In the genomic region with DNA sequence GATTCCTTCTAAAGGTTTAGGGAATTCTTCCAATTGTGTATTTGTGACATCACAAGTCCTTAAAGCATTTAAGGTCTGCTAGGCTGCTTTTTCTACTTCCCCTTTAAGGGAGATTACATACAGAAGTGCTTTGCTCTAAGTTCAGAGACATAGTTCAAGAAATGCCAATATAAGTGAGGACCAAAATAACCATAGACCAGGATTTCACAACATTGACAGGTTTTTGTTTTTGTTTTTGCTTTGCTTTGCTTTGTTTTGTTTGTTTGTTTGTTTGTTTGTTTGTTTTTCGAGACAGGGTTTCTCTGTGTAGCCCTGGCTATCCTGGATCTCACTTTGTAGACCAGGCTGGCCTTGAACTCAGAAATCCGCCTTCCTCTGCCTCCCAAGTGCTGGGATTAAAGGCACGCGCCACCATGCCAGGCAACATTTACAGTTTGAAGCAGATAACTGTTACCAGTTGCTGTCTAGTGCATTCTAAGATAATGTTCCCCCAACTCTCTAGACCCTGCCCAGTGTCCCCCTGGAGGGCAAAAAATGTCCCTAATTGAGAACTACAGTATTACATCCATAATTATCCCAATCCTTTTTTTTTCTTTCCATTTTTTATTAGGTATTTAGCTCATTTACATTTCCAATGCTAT, we compare ENCODE assay signal across 6 mouse cellular contexts. TPM values are rescaled to one million over a fixed set of nuclear protein-coding genes. Genes with fewer than 3 reads are reported as not detected.
DNase-seq lines count a peak whose midpoint lies in the region; ATAC-seq and TF ChIP-seq lines count a peak whose summit lies in the region.
"Not testable (repeated sequence)": the region's sequence is repeated elsewhere in the genome, so short reads cannot be mapped to it uniquely, and the experiment has no call there.

No protein-coding gene starts in this region.

- peak; percentile 51 to 65 for TF ChIP-seq EP300 in MEL (IDR thresholded peaks at IDR 0.05; ENCODE audit: low read depth in 1 of 2, low read length in 2 of 2)

- not testable (repeated sequence) for TF ChIP-seq CTCF in MEL (IDR thresholded peaks at IDR 0.05 in 2 of 3, conservative IDR thresholded peaks at IDR 0.05 in 1 of 3; ENCODE audit: control insufficient read depth in 1 of 3, insufficient read depth in 1 of 3, low read depth in 2 of 3, low read length in 3 of 3, poor library complexity in 1 of 3, severe bottlenecking in 1 of 3); testis, adult 2 months (IDR thresholded peaks at IDR 0.05; ENCODE audit: control insufficient read depth, insufficient read depth, insufficient replicate concordance, low read depth, low read length)

- 37% methylated on average over 4 of the region's 4 CpGs for WGBS in liver, embryonic 12.5 days (ENCODE audit: insufficient replicate concordance)
- WGBS in liver, embryonic 15.5 days (ENCODE audit: insufficient replicate concordance) = 24% methylated on average over 4 of the region's 4 CpGs
- WGBS in macrophage (ENCODE audit: missing documents) = 91% methylated on average over 4 of the region's 4 CpGs

- H3K27ac ChIP-seq in MEL (ENCODE audit: control insufficient read depth, low read depth, low read length) (peak overlapping the region; percentile 91), macrophage (peak overlapping the region; percentile 48)
- H3K27ac ChIP-seq in liver, embryonic 12.5 days = peak overlapping the region; percentile 82
- peak overlapping the region; percentile 76 for H3K27ac ChIP-seq in liver, embryonic 15.5 days (replicated peaks)
- H3K27ac ChIP-seq in testis, adult 2 months (ENCODE audit: control insufficient read depth, insufficient read depth, low read depth, low read length) = not testable (repeated sequence)

- TF ChIP-seq RAD21 in MEL (IDR thresholded peaks at IDR 0.05; ENCODE audit: low read depth, low read length) = not testable (repeated sequence)

- 0 out of 2 replicates have a peak overlapping the region, but pooled peaks have one; percentile 27 for H3K4me2 ChIP-seq in liver, embryonic 12.5 days
- H3K4me2 ChIP-seq in liver, embryonic 15.5 days = not testable (repeated sequence)

- peak overlapping the region; percentile 67 for H3K9ac ChIP-seq in MEL (ENCODE audit: control insufficient read depth, low read depth, low read length, poor library complexity, severe bottlenecking)
- not testable (repeated sequence) for H3K9ac ChIP-seq in liver, embryonic 12.5 days; liver, embryonic 15.5 days

- DNase-seq in MEL (ENCODE audit: low read depth, low spot score) = peak; percentile 77
- DNase-seq in induced T-regulatory cell, adult 2 months (ENCODE audit: low read depth) = peak; percentile 15

- H3K9me3 ChIP-seq in MEL (replicated peaks; ENCODE audit: insufficient read depth, low read length); liver, embryonic 12.5 days (replicated peaks); liver, embryonic 15.5 days (replicated peaks): not testable (repeated sequence)

- H3K4me3 ChIP-seq in MEL (ENCODE audit: control insufficient read depth in 1 of 2, insufficient read depth in 1 of 2, low read depth in 2 of 2, low read length in 2 of 2) = peak overlapping the region; percentile 3 to 35; a peak in 1 of 4 replicates
- H3K4me3 ChIP-seq in liver, embryonic 12.5 days; liver, embryonic 15.5 days (replicated peaks); macrophage (ENCODE audit: inconsistent target): not testable (repeated sequence)
- peak overlapping the region; percentile 33 for H3K4me3 ChIP-seq in testis, adult 2 months (ENCODE audit: control insufficient read depth, low read depth, low read length)

- H3K79me2 ChIP-seq in MEL (ENCODE audit: control insufficient read depth, insufficient read depth, low read length, poor library complexity) = peaks cover 57% of the 10 kb centered on the region
- H3K79me2 ChIP-seq in macrophage (ENCODE audit: inconsistent target) = peaks cover 61% of the 10 kb centered on the region

- TF ChIP-seq POLR2A in MEL (IDR thresholded peaks at IDR 0.05; ENCODE audit: control insufficient read depth in 1 of 2, insufficient read depth in 1 of 2, low read depth in 1 of 2, low read length in 2 of 2, poor library complexity in 1 of 2); testis, adult 2 months (IDR thresholded peaks at IDR 0.05; ENCODE audit: control insufficient read depth, low read depth, low read length): not testable (repeated sequence)

- not testable (repeated sequence) for H3K27me3 ChIP-seq in MEL (ENCODE audit: control insufficient read depth in 1 of 2, insufficient read depth in 2 of 2, low read length in 2 of 2); liver, embryonic 12.5 days (replicated peaks); liver, embryonic 15.5 days; testis, adult 2 months (ENCODE audit: control insufficient read depth, insufficient read depth, low read length)

- ATAC-seq in liver, embryonic 12.5 days; liver, embryonic 15.5 days (ENCODE audit: insufficient read depth): not testable (repeated sequence)

- peaks cover 14 to 26% of the 10 kb centered on the region in 2 experiments for H3K4me1 ChIP-seq in MEL (ENCODE audit: control insufficient read depth in 1 of 2, insufficient read depth in 2 of 2, low read length in 2 of 2)
- H3K4me1 ChIP-seq in liver, embryonic 12.5 days = peaks cover 74% of the 10 kb centered on the region
- peaks cover 62% of the 10 kb centered on the region for H3K4me1 ChIP-seq in liver, embryonic 15.5 days (replicated peaks)
- H3K4me1 ChIP-seq in testis, adult 2 months (ENCODE audit: control insufficient read depth, insufficient read depth, low read length) = not testable (repeated sequence)

- H3K36me3 ChIP-seq in MEL (ENCODE audit: control insufficient read depth in 1 of 2, insufficient read depth in 2 of 2, low read length in 2 of 2) = peaks cover 2 to 50% of the 10 kb centered on the region in 2 experiments; a peak in 3 of 4 replicates
- H3K36me3 ChIP-seq in liver, embryonic 12.5 days; liver, embryonic 15.5 days (replicated peaks); macrophage (ENCODE audit: inconsistent target); testis, adult 2 months (ENCODE audit: control insufficient read depth, insufficient read depth, low read length): not testable (repeated sequence)

RNA-seq across cellular contexts. Expression of gene Zfp106, which starts 1.0 kb away (rescaled TPM):
- 63.9 and 78.8 TPM in 2 replicates for total RNA-seq in MEL (2012; rRNA removed)
- polyA plus RNA-seq in MEL (2012; ENCODE audit: insufficient read depth in 1 of 2, insufficient read length in 2 of 2, low read depth in 1 of 2, low replicate concordance in 2 of 2, missing spikeins in 1 of 2) = 100 to 1,000 TPM in 1 of 2 experiments, 10 to 100 TPM in 1; 80.6 to 130 TPM
- polyA plus RNA-seq in liver, embryonic 12.5 days (2016; fragmentation: Nextera tagmentation; extraction: Ambion mirVana) = 41.9 and 43.4 TPM in 2 replicates
- 17.4 and 18.1 TPM in 2 replicates for polyA plus RNA-seq in liver, embryonic 15.5 days (2015; fragmentation: Nextera tagmentation; extraction: Ambion mirVana)
- total RNA-seq in macrophage (2018; cell fraction: chromatin; rRNA removed) = 100 to 1,000 TPM in 16 of 26 experiments, 10 to 100 TPM in 10; 36.1 to 221 (median 126) TPM
- 10 to 100 TPM; 46.0 to 87.7 (median 67.0) TPM for total RNA-seq in macrophage (2018; cell fraction: cytosol; rRNA removed)
- total RNA-seq in macrophage (2018; cell fraction: nucleus; rRNA removed) = 100 to 1,000 TPM in 9 of 26 experiments, 10 to 100 TPM in 17; 40.3 to 134 (median 92.1) TPM
- polyA plus RNA-seq in macrophage (2018) = 45.2 to 55.7 TPM (median 52.7 TPM) in 3 replicates
- polyA plus RNA-seq in testis, adult 2 months (2012; rRNA removed) = 19.7 and 19.8 TPM in 2 replicates

RNA-seq across cellular contexts. Expression of gene Snap23, which starts 2.8 kb away (rescaled TPM):
- total RNA-seq in MEL (2012; rRNA removed) = 41.5 and 50.8 TPM in 2 replicates
- polyA plus RNA-seq in MEL (2012; ENCODE audit: insufficient read depth in 1 of 2, insufficient read length in 2 of 2, low read depth in 1 of 2, low replicate concordance in 2 of 2, missing spikeins in 1 of 2) = 10 to 100 TPM in 1 of 2 experiments, not detected in 1; 81.5 TPM
- 48.5 and 49.6 TPM in 2 replicates for polyA plus RNA-seq in liver, embryonic 12.5 days (2016; fragmentation: Nextera tagmentation; extraction: Ambion mirVana)
- polyA plus RNA-seq in liver, embryonic 15.5 days (2015; fragmentation: Nextera tagmentation; extraction: Ambion mirVana) = 24.7 and 27.4 TPM in 2 replicates
- total RNA-seq in macrophage (2018; cell fraction: chromatin; rRNA removed) = 100 to 1,000 TPM in 20 of 26 experiments, 10 to 100 TPM in 6; 76.3 to 311 (median 116) TPM
- total RNA-seq in macrophage (2018; cell fraction: cytosol; rRNA removed) = 100 to 1,000 TPM in 11 of 26 experiments, 10 to 100 TPM in 15; 66.6 to 148 (median 87.1) TPM
- total RNA-seq in macrophage (2018; cell fraction: nucleus; rRNA removed) = 100 to 1,000 TPM in 10 of 26 experiments, 10 to 100 TPM in 16; 59.1 to 197 (median 89.3) TPM
- 69.9 to 226 TPM (median 125 TPM) in 3 replicates for polyA plus RNA-seq in macrophage (2018)
- polyA plus RNA-seq in testis, adult 2 months (2012; rRNA removed) = 9.9 and 14.7 TPM in 2 replicates

RNA-seq across cellular contexts. Expression of gene Haus2, which starts 44.5 kb away (rescaled TPM):
- 15.8 and 16.7 TPM in 2 replicates for total RNA-seq in MEL (2012; rRNA removed)
- polyA plus RNA-seq in MEL (2012; ENCODE audit: insufficient read depth in 1 of 2, insufficient read length in 2 of 2, low read depth in 1 of 2, low replicate concordance in 2 of 2, missing spikeins in 1 of 2) = 10 to 100 TPM in 1 of 2 experiments, not detected in 1; 14.5 TPM
- polyA plus RNA-seq in liver, embryonic 12.5 days (2016; fragmentation: Nextera tagmentation; extraction: Ambion mirVana) = 21.7 and 21.8 TPM in 2 replicates
- 10.4 and 10.8 TPM in 2 replicates for polyA plus RNA-seq in liver, embryonic 15.5 days (2015; fragmentation: Nextera tagmentation; extraction: Ambion mirVana)
- 1 to 10 TPM; 1.6 to 7.8 (median 3.9) TPM for total RNA-seq in macrophage (2018; cell fraction: chromatin; rRNA removed)
- 10 to 100 TPM in 13 of 26 experiments, 1 to 10 TPM in 13; 5.8 to 14.2 (median 10.2) TPM for total RNA-seq in macrophage (2018; cell fraction: cytosol; rRNA removed)
- 10 to 100 TPM in 1 of 26 experiments, 1 to 10 TPM in 25; 2.5 to 12.6 (median 4.3) TPM for total RNA-seq in macrophage (2018; cell fraction: nucleus; rRNA removed)
- polyA plus RNA-seq in macrophage (2018) = 9.1 to 15.6 TPM (median 9.1 TPM) in 3 replicates
- polyA plus RNA-seq in testis, adult 2 months (2012; rRNA removed) = 3.0 and 5.0 TPM in 2 replicates

RNA-seq across cellular contexts. Expression of gene Lrrc57, which starts 44.7 kb away (rescaled TPM):
- 8.1 and 11.1 TPM in 2 replicates for total RNA-seq in MEL (2012; rRNA removed)
- polyA plus RNA-seq in MEL (2012; ENCODE audit: insufficient read depth in 1 of 2, insufficient read length in 2 of 2, low read depth in 1 of 2, low replicate concordance in 2 of 2, missing spikeins in 1 of 2) = 10 to 100 TPM in 1 of 2 experiments, not detected in 1; 17.5 TPM
- polyA plus RNA-seq in liver, embryonic 12.5 days (2016; fragmentation: Nextera tagmentation; extraction: Ambion mirVana) = 16.0 and 18.0 TPM in 2 replicates
- 10.9 and 11.8 TPM in 2 replicates for polyA plus RNA-seq in liver, embryonic 15.5 days (2015; fragmentation: Nextera tagmentation; extraction: Ambion mirVana)
- total RNA-seq in macrophage (2018; cell fraction: chromatin; rRNA removed) = 10 to 100 TPM in 9 of 26 experiments, 1 to 10 TPM in 17; 1.5 to 22.7 (median 7.8) TPM
- 10 to 100 TPM; 12.3 to 32.7 (median 20.2) TPM for total RNA-seq in macrophage (2018; cell fraction: cytosol; rRNA removed)
- total RNA-seq in macrophage (2018; cell fraction: nucleus; rRNA removed) = 10 to 100 TPM in 16 of 26 experiments, 1 to 10 TPM in 10; 2.9 to 27.3 (median 12.2) TPM
- 24.7 to 30.5 TPM (median 28.5 TPM) in 3 replicates for polyA plus RNA-seq in macrophage (2018)
- 217 and 232 TPM in 2 replicates for polyA plus RNA-seq in testis, adult 2 months (2012; rRNA removed)
